Mouse (Mus musculus): Measurements from ENCODE around the gene Togaram1.

The Togaram1 gene

GRCm38 (mm10) chr12:65058203-65058602 lies 92.6 kb downstream of the Togaram1 start:
- DNase-seq = no peak

- no peak for DNase-seq
Observed at GRCm38 (mm10) chr12:65061082-65061481, 95.5 kb downstream of the Togaram1 start.

GRCm38 (mm10) chr12:65065241-65065640 lies 99.6 kb downstream of the Togaram1 start:
- no peak for DNase-seq

- DNase-seq = no peak
Observed at GRCm38 (mm10) chr12:65066234-65066633, 100.6 kb downstream of the Togaram1 start.

GRCm38 (mm10) chr12:65068409-65068808 lies 102.8 kb downstream of the Togaram1 start:
- DNase-seq = no peak
